Mouse (Mus musculus): ENCODE results near the gene Yipf2. TPM values are rescaled to one million over a fixed set of nuclear protein-coding genes. Genes with fewer than 3 reads are reported as not detected.

Gene Yipf2
- polyA plus RNA-seq (2015; fragmentation: Nextera tagmentation; extraction: Ambion mirVana) = 24.5 and 27.0 TPM in 2 replicates

DNA sequence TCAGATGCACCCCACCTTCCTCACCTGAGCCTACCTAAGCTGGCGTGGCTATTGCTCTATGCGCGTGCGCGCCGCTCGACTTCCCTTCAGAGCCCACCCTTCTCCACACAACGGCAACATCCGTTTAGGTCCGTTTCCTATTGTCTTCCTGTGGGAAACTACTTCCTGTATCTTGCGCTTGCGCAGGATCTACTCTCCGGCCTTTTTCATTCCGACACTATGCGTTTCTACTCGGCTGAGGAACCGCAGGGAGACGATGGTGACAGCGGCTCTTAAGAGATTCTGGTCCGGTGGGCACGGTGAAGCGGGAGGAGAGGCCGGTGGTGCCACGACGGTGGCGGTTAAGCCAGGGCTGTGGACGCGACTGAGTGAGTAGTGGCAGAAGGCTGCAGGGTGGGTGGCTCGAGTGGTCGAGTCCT lies at the start of gene Yipf2, which contains the start of gene Timm29:
TSS of gene Yipf2 (minus strand) at position 126 of the 419 bp plus-strand sequence.
TSS of gene Timm29 (plus strand) at position 20 of the 419 bp plus-strand sequence.
- no peaks in the 10 kb centered on the region for H3K27me3 ChIP-seq (replicated peaks)
- peak within 1 kb of the TSS; percentile 88 for H3K27ac ChIP-seq (replicated peaks)
- peak; percentile 92 for ATAC-seq (ENCODE audit: low FRiP score)
- WGBS = under 1% methylated on average over 30 of the region's 30 CpGs
- H3K4me2 ChIP-seq = peak within 1 kb of the TSS; percentile 75
- peaks cover 45% of the 10 kb centered on the region for H3K36me3 ChIP-seq
- H3K4me3 ChIP-seq (replicated peaks) = peak within 1 kb of the TSS; percentile 74
- no peaks in the 10 kb centered on the region for H3K9me3 ChIP-seq (replicated peaks)
- peak within 1 kb of the TSS; percentile 81 for H3K9ac ChIP-seq (replicated peaks)
- H3K4me1 ChIP-seq = peaks cover 36% of the 10 kb centered on the region

DNA sequence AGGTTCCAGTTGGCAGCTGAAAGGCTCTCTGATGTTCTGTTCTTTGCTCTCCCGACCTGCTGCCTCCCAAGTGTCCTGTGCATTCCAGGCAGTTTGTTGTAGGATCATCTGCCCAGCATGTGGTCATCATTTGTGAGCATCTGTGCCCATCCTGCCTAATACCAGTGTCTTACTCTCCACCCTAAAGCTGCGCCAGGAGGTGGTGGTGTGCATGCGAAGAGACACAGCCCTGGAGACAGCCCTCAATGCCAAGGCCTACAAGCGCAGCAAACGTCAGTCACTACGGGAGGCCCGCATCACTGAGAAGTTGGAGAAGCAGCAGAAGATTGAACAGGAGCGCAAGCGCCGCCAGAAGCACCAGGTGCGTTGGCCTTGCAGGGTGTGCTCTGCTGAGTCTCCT lies 46.4 kb upstream of the Yipf2 start:
- ATAC-seq (ENCODE audit: low FRiP score) = no peak
- Histone ChIP-seq H3K36me3 (peaks cover 100% of the 10 kb centered on the region), H3K27me3 (replicated peaks) (no peaks in the 10 kb centered on the region), H3K27ac (replicated peaks) (no peak overlapping the region), H3K9ac (replicated peaks) (no peak overlapping the region), H3K4me2 (no peak overlapping the region), H3K4me1 (peaks cover 1% of the 10 kb centered on the region; the same call in 1 of the 2 replicates), H3K9me3 (replicated peaks) (no peaks in the 10 kb centered on the region), H3K4me3 (replicated peaks) (no peak overlapping the region)
- WGBS = 93% methylated on average over 11 of the region's 11 CpGs

DNA sequence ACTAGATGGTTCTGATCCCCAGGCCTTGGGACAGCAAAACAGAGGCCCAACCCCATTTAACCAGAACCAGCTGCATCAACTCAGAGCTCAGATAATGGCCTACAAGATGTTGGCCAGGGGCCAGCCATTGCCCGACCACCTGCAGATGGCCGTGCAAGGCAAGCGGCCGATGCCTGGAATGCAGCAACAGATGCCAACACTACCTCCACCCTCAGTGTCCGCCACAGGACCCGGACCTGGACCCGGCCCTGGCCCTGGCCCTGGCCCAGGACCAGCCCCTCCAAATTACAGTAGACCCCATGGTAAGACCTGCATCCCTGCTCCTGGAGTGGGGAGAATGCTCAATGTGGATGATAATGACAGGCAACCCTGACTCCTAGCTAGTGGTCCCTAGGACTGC lies 43.0 kb upstream of the Yipf2 start:
- ATAC-seq (ENCODE audit: low FRiP score) = no peak
- Histone ChIP-seq H3K9me3 (replicated peaks) (no peaks in the 10 kb centered on the region), H3K4me1 (peaks cover 10% of the 10 kb centered on the region; the same call in 1 of the 2 replicates), H3K36me3 (peaks cover 81% of the 10 kb centered on the region), H3K27ac (replicated peaks) (no peak overlapping the region), H3K27me3 (replicated peaks) (no peaks in the 10 kb centered on the region), H3K4me3 (replicated peaks) (no peak overlapping the region), H3K9ac (replicated peaks) (no peak overlapping the region), H3K4me2 (no peak overlapping the region)
- WGBS = 45% methylated on average over 7 of the region's 7 CpGs

DNA sequence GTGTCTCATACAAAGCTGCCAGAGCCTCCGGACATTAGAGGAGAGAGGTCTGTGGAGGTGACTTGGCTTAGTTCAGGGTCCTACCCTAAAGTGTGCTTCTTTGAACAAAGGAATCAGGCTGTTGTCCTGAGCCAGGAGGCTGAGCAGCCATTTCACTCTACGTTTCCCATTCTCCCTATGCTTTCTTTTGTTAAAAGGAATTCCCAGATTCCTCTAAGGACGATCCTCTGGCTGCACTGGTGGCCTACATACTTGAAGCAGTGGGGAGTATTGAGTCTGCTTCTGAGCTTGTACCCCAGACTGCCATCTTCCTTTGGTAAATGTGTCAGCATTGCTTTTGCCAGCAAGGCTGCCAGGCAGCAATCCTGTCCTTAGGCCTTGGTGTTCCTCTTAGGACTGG lies 40.5 kb upstream of the Yipf2 start:
- ATAC-seq (ENCODE audit: low FRiP score) = no peak
- Histone ChIP-seq H3K27me3 (replicated peaks) (no peaks in the 10 kb centered on the region), H3K4me3 (replicated peaks) (no peak overlapping the region), H3K36me3 (peaks cover 56% of the 10 kb centered on the region), H3K9ac (replicated peaks) (no peak overlapping the region), H3K4me1 (peaks cover 10% of the 10 kb centered on the region; the same call in 1 of the 2 replicates), H3K4me2 (no peak overlapping the region), H3K9me3 (replicated peaks) (no peaks in the 10 kb centered on the region), H3K27ac (replicated peaks) (no peak overlapping the region)
- 68% methylated on average over 3 of the region's 3 CpGs for WGBS

DNA sequence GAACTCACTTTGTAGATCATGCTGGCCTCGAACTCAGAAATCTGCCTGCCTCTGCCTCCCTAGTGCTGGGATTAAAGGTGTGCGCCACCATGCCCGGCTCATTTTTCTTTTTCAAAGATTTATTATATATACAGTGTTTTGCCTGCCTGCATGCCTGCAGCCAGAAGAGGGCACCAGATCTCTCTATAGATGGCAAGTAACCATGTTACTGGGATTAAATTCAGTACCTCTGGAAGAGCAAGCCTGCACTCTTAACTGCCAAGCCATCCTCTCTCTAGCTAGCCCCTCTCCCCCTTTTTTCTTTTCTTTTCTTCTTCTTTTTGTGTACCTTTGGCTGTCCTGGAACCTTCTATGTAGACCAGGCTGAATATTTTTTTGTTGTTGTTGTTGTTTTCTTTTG lies 38.0 kb upstream of the Yipf2 start:
- Histone ChIP-seq H3K9me3 (replicated peaks) (no peaks in the 10 kb centered on the region), H3K27me3 (replicated peaks) (no peaks in the 10 kb centered on the region), H3K4me3 (replicated peaks) (no peak overlapping the region), H3K4me2 (no peak overlapping the region), H3K36me3 (peaks cover 31% of the 10 kb centered on the region), H3K9ac (replicated peaks) (no peak overlapping the region), H3K27ac (replicated peaks) (no peak overlapping the region), H3K4me1 (peaks cover 10% of the 10 kb centered on the region)
- no peak for ATAC-seq (ENCODE audit: low FRiP score)
- WGBS = 72% methylated on average over 3 of the region's 3 CpGs

DNA sequence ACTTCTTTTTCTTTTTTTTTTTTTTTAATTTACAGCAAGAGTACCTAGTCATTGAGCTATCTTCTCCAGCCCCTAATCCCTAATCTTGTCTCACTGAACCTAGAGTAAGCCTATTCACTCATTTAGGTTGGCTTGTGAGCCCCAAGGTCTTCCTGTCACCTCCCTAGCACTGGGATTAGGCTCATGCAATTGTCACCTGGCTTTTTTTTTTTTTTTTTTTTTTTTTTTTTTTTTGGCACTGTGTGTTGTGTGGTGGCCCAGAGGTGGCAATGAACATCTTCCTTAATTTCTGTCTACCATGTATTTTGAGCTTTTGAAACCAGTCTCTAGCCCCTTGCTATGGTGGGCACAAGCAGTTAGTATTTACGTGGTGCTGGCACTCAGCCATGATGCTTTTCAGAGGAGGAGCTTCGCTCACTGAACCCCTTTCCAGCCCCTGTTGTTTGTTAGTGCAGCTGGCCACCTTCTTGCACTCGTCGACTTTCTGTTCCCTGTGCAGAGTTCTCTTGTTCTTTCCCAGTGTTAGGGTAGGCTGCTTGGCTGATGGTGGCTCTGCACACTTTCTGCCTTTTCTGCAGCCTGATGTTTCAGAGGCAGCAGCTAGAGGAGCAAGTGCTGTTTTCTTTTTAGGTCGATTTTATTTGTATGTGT lies 34.6 kb upstream of the Yipf2 start:
- no peak for ATAC-seq (ENCODE audit: low FRiP score)
- Histone ChIP-seq H3K4me1 (peaks cover 6% of the 10 kb centered on the region), H3K36me3 (no peaks in the 10 kb centered on the region), H3K4me3 (replicated peaks) (no peak overlapping the region), H3K9me3 (replicated peaks) (no peaks in the 10 kb centered on the region), H3K4me2 (no peak overlapping the region), H3K27ac (replicated peaks) (no peak overlapping the region), H3K27me3 (replicated peaks) (no peaks in the 10 kb centered on the region), H3K9ac (replicated peaks) (no peak overlapping the region)
- WGBS = 51% methylated on average over 5 of the region's 5 CpGs

DNA sequence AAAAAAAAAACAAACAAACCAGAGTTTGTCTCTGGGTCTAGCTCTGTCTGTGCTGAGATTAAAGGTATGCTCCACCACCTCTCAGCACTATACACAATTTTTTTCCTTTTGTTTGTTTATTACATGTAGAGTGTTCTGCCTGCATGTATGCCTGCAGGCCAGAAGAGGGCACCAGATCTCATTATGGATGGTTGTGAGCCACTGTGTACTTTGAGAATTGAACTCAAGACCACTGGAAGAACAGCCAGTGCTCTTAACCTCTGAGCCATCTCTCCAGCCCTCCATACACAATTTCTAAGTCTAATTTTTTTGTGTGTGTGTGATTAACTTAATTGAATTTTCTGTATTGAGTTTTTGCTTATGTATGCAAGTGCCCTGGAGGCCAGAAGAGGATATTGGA lies 33.9 kb upstream of the Yipf2 start:
- ATAC-seq (ENCODE audit: low FRiP score) = no peak
- Histone ChIP-seq H3K9ac (replicated peaks) (no peak overlapping the region), H3K4me3 (replicated peaks) (no peak overlapping the region), H3K9me3 (replicated peaks) (no peaks in the 10 kb centered on the region), H3K4me1 (peaks cover 6% of the 10 kb centered on the region), H3K27me3 (replicated peaks) (no peaks in the 10 kb centered on the region), H3K27ac (replicated peaks) (no peak overlapping the region), H3K4me2 (no peak overlapping the region), H3K36me3 (no peaks in the 10 kb centered on the region)

DNA sequence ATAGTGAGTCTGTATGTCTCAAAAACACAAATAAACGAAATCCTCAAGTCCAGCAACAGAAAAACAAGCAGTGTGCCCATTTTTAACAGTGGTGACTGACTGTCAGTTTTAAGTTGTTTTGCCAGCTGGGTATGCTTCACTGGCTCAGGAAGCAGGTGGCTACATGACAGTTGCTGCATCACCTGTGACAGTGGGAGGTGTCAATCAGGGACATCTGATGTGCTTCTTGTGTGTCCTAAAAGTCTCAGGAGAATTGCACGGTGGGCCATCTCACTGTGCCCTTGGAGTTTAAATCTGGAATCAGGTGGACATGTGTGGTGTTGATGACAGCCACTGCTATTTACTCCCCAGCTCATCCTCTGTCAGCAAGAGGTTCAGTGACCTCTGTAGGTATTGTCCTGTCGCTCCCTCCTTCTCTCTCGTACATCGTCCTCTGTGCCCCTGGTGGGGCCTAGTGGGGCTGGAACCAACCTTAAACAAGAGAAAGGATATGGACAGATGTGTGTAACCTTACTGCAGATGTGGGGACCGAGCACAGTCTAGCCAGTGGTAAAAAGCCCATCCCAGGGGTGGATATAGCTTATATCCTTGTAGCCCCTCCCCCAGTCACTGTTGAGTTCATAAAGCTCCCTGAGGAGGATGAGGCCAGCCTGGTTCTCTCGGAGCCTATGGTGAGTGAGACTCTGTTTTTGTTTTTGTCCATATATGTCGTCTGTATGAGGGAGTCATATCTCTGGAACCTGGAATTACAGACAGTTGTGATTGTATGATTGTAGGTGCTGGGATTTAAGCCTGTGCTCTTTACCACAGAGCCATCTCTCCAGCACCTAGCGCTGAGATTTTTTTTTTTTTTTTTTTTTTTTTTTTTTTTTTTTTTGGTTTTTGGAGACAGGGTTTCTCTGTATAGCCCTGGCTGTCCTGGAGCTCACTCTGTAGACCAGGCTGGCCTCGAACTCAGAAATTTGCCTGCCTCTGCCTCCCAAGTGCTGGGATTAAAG lies 33.0 kb upstream of the Yipf2 start:
- Histone ChIP-seq H3K27me3 (replicated peaks) (no peaks in the 10 kb centered on the region), H3K4me2 (no peak overlapping the region), H3K9ac (replicated peaks) (no peak overlapping the region), H3K27ac (replicated peaks) (no peak overlapping the region), H3K36me3 (no peaks in the 10 kb centered on the region), H3K9me3 (replicated peaks) (no peaks in the 10 kb centered on the region), H3K4me1 (peaks cover 6% of the 10 kb centered on the region), H3K4me3 (replicated peaks) (no peak overlapping the region)
- WGBS = 84% methylated on average over 10 of the region's 10 CpGs
- 0 out of 2 replicates have a peak, but pooled peaks have one; percentile 8 for ATAC-seq (ENCODE audit: low FRiP score)

DNA sequence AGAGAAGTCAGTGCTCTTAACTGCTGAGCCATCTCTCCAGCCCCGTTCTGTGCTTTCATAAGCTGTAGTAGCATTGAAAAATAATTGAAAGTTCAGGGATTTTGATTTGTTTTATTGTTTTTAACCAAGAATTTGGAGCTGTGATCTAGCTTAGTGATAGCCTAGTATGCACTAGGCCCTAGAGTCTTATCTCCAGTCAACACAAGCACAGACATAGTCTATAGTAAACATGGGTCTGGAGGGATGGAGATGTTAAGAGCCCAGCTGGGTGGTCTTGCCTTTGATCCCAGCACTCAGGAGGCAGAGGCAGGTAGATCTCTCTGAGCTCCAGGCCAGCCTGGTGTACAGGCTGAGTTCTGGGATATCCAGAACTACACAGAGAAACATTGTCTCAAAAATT lies 30.0 kb upstream of the Yipf2 start:
- Histone ChIP-seq H3K4me2 (no peak overlapping the region), H3K4me1 (peaks cover 32% of the 10 kb centered on the region), H3K9me3 (replicated peaks) (no peaks in the 10 kb centered on the region), H3K27ac (replicated peaks) (no peak overlapping the region), H3K9ac (replicated peaks) (no peak overlapping the region), H3K4me3 (replicated peaks) (no peak overlapping the region), H3K36me3 (no peaks in the 10 kb centered on the region; the same call in 1 of the 2 replicates), H3K27me3 (replicated peaks) (no peaks in the 10 kb centered on the region)
- WGBS = 90% methylated on average over 1 of the region's 1 CpGs
- no peak for ATAC-seq (ENCODE audit: low FRiP score)

DNA sequence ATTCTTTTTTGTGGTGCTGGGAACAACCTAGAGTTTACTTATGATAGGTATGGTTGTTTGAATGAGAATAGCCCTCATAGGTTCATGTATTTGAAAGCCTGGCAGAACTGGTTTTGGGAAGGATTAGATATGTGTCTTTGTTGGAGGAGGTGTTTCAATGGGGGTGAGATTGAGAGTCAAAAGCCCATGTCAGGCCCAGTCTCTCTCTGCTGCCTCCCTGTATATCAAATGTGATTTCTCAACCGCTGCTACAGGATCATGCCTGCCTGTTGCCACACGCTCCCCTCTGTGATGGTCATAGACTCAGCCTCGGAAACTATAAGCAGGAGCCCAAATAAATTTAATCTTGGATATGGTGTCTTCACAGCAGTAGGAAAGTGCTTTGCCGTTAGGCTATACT lies 27.6 kb upstream of the Yipf2 start:
- no peaks in the 10 kb centered on the region for H3K27me3 ChIP-seq (replicated peaks)
- no peaks in the 10 kb centered on the region; the same call in 1 of the 2 replicates for H3K36me3 ChIP-seq
- no peaks in the 10 kb centered on the region for H3K9me3 ChIP-seq (replicated peaks)
- H3K27ac ChIP-seq (replicated peaks) = no peak overlapping the region
- WGBS = 83% methylated on average over 4 of the region's 4 CpGs
- H3K4me1 ChIP-seq = peaks cover 34% of the 10 kb centered on the region
- ATAC-seq (ENCODE audit: low FRiP score) = no peak
- no peak overlapping the region for H3K9ac ChIP-seq (replicated peaks)
- H3K4me2 ChIP-seq = no peak overlapping the region
- H3K4me3 ChIP-seq (replicated peaks) = no peak overlapping the region

DNA sequence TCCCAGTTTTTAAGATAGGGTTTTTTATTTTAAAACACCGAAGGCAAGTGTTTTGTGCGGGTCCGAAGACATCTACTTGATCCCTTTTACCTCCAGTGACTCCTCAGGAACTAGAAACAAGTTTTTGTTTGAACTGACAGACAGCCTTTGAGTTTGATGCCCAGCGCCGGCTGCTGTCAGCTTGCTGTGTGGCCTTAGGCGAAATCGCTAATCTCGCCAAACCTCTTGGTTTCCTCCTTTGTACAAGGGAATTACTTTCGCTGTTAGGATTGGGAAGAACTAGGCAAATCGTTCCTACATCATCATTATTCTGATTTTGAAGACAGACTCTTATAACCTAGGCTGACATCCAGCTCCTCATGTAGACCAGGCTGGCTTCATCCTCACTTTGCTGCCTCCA lies 24.4 kb upstream of the Yipf2 start:
- Histone ChIP-seq H3K36me3 (no peaks in the 10 kb centered on the region; the same call in 1 of the 2 replicates), H3K4me1 (peaks cover 39% of the 10 kb centered on the region), H3K9ac (replicated peaks) (peak overlapping the region; percentile 81), H3K4me2 (peak overlapping the region; percentile 63), H3K9me3 (replicated peaks) (no peaks in the 10 kb centered on the region), H3K27ac (replicated peaks) (peak overlapping the region; percentile 98), H3K4me3 (replicated peaks) (peak overlapping the region; percentile 78), H3K27me3 (replicated peaks) (no peaks in the 10 kb centered on the region)
- WGBS = 10% methylated on average over 10 of the region's 10 CpGs
- ATAC-seq (ENCODE audit: low FRiP score) = no peak

Data from neural tube, embryonic 15.5 days (tissue).